Mouse (Mus musculus) neural tube, embryonic 10.5 days (tissue): ENCODE measurements around the gene Plvap.
"Not testable (repeated sequence)": the region's sequence is repeated elsewhere in the genome, so short reads cannot be mapped to it uniquely, and the experiment has no call there.

Source experiments
- DNase-seq: peaks from one replicate; pipeline ENCODE4 v3.0.0-alpha.2; 2017; ENCODE audit warnings: low spot score; ENCODE audit errors: extremely low spot score

Plvap gene

DNA sequence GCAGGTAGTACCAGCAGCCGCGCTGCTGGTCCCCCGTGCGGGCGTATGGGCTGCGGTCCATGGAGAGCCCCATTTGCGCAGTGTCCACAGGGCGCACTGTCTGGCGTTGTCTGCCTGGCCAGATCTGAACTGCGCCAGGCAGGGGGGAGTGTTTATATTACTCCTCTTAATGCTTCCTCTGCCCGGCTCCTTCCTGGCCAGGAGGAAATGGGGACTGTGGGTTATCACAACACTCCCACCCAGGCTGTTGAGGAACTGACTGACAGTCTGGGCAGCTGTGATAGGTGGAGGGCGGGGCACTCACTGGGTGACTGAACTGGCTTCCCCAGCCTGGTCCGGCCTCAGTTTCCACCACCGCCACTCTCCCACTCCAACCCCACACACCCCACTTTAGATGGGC is at the start of gene Plvap:
Plvap (minus strand) TSS at position 109 of the 400 bp plus-strand sequence.
- DNase-seq, result no peak

DNA sequence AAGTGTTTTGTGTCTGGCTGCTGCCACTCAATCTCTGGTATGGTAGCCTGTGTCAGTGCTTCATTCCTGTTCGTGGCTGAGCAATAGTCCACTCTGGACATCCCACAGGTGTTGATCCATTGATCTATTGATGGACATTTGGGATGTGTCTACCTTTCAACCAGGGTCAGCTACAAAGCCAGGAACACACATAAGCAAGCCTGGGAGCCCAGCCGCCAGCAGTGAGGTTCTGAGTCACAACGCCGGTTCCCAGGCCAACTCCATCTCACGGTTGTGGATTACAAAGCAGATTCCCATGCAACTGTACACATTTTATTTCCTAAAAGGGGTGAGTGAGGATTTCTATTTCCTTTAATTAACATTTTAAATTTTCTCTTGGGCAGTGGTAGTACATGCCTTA is 49.2 kb upstream of the Plvap start:
- DNase-seq, result no peak

DNA sequence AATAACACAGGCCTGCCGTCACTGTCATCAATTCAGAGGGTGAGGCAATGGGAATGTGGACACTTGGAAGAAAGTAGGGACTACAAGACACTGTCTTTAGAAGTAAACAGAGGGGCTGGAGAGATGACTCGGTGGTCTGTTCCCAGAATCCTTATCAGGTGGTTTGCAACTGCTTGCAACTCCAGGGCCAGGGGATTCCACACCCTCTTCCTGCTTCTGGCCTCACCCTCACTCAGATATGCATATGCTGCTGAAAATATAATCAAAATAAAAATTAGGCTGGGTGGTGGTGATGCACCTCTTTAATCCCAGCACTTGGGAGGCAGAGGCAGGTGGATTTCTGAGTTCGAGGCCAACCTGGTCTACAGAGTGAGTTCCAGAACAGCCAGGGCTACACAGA is 48.5 kb upstream of the Plvap start:
- DNase-seq, result no peak

DNA sequence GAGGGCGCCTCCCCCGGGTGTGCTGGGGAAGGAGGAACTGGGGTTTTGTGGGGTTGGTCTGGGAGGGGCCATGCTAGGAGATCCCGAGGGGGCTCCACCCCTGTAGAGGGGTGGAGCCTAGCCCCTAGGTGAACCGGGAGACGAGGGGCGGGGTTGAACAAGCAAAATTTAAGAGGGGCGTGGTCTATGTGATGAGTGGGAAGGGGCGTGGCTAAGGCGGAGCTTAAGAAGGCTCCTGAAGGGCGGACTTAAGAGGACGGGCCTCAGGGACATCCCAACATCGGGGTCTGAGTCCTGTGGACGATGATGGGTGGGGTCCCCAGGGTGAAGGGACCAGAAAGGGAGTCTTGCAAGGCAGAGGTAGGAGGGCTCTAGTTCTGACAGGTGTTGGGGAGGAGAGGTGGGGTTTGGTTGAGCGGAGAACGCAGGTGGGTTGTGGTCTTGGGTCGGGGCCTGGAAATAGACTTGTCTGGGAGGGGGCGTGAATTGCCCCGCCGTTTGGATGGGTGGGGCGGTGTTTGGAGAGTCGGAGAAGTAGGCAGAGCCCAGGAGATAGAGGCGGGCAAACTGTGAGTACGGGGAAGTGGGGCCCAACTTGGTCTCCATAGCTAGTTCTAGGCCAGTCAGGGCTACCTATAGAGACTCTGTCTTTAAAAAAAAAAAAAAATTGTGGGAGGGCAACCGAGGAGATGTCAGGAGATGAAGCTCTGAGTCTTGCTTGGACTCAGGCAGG is 47.6 kb upstream of the Plvap start:
- DNase-seq, result peak; percentile 47

DNA sequence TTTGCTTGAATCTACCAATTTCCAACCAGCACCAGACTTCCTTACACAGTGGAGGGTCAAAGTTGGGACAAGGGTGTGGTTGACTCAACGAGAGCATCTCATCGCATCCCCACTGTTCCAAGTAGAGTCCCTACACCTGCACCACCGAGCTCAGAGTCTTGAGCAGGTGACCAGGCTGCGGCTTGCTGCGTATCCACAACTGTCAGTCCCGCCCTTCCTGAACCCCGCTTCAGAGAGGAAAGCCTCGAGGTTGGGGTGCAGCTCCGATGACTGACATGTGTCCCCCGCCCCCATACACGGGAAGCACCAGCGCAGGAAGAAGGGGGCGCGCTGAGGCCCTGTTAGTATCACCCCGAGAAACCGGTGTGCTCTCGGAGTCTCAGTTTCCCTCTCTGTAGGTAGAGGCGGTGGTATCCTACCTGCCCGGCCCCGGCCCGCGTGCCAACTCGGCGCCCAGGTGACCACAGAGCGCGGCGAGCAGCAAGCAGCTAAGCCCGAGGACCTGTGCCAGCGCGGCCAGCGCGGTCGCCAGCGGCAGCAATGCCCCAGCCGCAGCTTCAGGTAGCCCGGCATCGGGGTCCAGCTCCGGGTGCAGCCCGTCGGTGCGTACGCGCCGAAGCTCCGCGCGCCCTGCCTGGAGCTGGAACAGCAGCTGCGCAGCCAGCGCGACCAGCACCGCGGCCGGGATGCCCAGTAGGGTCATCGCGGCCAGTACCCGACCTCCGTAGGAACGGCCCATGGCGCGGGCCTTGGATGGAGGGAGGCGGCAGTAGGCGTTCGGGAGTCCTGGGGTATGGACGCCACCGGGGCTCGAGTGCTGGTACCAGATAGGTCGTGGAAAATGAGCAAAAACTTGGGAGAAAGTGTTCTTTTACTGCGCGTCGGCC is 46.8 kb upstream of the Plvap start, which contains the start of gene Tmem221:
Tmem221 (minus strand) TSS at position 801 of the 887 bp plus-strand sequence.
- no peak for DNase-seq

DNA sequence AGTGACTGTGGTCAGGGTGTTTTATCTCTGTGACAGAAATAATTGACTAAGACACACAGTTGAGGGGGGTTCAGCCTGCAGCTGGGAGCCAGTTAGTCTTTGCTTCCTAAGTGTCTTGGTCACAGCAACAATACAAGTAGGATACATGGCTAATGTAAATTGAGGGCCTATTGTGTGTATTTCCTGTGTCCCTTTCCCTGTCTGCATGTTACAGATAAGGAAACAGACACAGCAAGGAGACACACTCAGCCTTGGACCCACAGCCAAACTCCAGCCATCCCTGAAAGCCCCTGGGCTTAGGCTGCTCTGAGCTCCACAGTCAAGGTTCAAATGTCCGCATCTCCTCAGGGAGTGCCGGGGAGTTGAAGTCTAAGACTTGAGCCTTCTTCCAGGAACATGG is 43.1 kb upstream of the Plvap start:
- no peak for DNase-seq

DNA sequence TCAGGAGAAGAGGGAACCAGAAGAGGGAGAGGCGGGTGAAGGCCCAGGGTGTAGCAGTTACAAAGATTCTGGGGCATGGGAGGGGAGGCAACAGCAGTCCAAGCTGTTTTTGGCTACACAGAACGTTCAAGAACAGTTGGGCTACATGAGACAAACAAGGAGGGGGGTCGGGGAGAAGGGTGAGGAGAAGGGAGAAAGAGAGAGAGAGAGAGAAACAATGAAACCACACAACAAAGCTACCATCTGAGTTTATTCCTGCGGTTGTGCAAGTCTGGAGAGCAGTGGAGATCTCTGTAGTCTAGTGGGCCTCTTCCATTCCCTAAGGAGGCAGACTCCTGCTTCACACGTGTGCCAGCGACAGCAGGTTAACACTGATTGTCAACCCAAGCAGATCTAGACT is 42.4 kb upstream of the Plvap start:
- DNase-seq, result no peak

DNA sequence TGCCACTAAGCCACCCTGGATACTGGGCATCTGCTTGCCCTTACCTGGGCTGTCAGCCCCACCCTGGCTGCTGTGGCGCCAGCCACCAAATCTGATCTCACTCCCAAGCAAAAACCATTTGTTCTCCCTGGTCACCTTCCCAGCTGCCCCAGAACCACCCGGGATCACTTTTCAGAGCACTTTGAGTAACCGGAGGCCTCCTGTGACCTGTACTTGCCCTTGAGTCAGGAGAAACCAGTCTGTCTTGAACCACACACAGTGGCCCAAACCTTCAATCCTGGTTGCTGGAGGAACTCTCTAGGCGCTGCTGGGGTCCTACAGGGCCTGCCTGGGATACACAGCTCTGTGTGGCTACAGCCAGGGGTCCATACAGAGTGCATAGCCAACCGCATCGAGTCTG is 41.2 kb upstream of the Plvap start:
- DNase-seq, result no peak

DNA sequence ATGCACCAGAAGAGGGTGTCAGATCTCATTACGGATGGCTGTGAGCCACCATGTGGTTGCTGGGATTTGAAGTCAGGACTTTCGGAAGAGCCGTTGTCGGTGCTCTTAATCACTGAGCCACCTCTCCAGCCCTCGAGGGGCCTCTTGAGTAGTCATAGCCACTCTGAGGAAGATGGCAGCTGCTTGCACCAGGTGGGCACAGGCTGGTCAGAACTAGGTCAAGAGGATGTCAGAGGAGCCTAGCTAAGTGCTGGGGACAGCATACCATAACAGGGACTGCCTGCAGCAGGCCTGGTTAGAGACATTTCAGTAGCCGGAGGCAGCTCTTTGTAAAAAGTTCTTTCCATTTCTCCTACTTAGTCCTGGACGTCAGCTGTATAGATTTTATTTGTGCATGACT is 39.2 kb upstream of the Plvap start:
- DNase-seq, result no peak

DNA sequence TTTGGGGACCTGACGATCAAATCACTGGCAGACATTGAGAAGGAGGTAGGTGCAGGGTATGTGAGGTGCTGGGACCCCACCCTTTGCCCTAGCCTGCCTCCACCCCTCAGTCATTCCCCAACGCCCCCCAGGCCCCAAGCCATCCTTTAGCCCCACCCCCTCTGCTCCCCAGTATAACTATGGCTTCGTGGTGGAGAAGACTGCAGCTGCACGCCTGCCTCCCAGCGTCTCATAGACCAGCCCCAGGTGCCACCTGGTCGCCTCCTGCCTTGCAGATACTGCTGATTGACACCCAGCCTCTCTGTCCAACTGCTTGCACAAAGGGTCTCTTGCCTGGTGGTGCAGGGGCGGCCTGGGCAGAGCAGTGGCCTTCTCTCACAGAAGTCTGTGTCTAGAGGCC is 36.0 kb upstream of the Plvap start:
- DNase-seq, result no peak

DNA sequence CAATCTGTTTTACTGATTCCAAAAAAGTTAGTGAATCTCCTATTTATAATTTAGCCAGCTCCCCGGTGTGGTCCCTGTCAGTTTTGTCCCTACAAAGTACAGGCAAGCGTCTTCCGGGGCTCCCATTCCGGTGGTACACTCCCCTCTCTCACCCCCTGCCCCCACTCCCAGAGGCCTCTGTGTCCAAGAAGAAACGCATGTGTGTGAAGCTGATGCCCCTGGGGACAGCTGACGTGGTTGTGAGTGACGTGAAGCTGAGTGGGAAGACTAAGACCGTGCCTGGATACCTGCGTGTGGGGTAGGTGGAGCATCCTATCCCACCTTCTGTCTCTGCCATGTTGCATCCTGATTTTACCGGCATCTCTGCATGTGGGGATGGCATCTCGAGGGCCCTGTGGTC is 33.5 kb upstream of the Plvap start:
- no peak for DNase-seq

DNA sequence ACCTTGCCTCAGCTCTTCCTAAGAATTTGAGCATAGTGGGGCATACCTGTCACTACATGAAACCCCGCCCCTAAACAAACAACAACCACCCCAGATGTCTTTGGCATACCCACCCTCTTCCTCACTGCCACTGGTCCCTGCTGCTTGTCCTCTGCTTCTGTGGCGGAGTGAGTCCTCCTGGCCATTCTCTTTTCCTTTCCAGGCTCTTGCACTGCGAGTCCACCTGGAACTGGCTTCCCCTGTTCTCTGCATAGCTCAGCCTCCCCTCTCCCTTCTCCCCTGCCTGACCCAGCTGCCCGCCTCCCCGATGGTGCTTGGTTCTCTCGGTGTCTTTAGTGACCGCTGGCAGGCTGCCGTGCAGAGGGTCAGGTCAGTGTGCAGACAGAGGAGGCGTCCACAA is 32.2 kb upstream of the Plvap start:
- no peak for DNase-seq

DNA sequence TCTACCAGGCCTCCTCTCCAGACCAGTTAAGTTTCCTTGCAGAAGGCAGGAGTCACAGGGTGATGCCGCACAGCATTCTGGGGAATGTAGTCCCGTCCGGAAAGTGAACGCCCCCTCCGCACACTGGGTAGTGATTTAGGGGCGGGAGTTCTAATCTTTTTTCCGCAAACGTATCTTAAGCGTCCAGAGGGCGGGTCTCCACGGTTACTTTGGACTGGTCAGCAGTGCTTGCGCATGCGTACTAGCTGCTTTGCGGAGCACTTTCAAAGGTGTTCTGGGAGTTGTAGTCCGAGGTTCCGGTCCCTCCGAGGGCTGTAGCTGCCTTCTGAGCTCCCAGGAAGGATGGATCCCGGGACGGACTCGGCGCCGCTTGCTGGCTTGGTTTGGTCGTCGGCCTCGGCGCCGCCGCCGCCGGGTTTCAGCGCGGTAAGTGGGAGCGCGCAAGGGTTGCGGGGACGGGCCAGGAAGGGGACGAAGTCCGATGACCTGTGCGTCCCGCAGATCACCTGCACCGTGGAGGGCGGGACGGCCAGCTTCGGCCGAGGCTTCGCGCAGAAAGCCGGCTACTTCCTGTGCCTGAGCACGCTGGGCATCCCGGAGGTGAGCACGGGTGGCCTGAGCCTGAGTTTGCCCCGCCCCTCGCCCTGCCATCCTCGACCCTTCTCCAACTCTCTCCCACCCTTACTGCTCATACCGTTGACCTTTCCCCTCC is 31.2 kb upstream of the Plvap start, which contains the start of gene Mvb12a:
Mvb12a (plus strand) TSS at position 291 of the 712 bp plus-strand sequence.
- DNase-seq, result peak; percentile 92

DNA sequence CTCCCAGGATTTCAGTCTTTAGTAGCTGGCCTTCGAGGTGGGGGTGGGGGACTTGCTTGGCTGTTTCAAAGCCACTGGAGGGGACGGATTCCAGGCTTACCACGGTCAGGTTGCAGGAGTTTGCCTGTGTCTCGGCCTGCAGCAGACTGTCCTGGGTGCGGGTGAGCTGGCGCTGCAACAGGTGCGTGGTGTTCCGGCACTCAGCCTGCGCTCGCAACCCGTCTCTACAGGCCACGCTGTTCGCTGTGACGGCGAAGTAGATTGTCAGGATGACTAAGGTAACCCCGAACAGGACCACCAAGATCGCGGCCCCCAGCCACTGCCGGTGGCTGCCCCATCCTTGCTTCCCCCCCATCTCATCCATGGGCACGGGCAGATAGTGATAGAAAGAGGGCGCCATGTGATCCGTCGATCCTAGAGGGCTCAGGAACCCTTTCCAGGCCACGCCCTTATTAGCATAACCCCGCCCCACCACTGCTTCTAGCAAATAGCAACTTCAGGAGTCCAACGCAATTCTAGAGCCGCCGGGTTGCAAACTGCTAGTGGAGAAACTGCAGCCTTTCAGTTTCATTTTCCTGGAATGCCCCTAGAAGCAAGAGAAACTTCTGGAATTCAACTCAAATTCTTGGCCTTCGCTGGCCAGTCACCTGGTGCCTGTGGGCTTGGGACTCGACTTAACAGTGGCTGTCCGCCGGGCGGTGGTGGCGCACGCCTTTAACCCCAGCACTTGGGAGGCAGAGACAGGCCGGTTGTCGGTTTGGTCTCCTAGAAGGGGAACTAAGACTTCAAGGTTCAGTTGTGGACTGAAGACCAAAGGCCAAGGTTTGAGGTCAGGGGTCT is 25.7 kb upstream of the Plvap start, which contains the start of gene Bst2:
Bst2 (minus strand) TSS at position 429 of the 840 bp plus-strand sequence.
- peak; percentile 72 for DNase-seq

DNA sequence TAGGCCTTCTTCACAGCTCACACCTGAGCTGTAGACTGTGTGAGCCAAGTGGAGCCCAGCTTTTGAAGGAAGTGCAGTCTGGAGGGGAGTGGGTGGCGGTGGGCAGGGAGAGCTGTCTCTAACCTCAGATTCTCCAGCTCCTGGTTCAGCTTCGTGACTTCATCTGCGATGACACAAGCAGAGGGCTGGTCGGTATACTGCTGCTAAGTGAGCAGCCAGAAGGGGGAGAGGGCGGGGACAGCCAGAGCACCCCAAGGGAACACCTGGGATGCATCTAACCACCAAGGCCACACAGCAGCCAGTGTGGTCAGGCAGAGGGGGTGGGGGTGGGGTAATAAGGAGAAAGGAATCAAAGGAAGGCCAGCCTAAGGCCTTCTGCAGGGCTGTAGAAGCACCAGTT is 24.1 kb upstream of the Plvap start:
- DNase-seq, result no peak

DNA sequence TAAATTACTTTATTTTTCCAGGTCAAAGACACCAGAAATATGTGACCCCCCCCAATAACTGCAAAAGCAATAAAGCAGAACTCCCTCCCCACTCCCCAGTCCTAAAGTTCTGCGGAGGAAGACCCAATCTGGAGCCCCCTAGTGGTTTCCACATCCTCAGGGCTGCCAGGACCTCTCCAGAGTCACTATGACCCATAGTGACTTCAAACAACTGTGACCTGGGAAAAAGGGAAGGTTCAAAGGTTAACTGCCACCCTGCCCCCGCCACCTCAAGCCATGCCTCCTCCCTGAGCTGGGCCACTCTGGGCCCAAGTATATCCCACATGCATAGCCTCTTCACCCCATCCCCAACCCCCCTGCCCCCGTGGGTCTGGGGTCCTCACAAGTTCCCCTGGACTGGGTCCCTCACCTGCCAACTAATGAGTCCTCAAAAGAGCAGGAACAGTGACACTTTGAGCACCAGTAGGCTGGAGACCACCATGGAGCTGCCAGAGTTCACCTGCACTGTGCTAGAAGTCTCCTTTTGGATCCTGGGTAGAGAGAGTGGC is 22.8 kb upstream of the Plvap start:
- DNase-seq, result no peak

DNA sequence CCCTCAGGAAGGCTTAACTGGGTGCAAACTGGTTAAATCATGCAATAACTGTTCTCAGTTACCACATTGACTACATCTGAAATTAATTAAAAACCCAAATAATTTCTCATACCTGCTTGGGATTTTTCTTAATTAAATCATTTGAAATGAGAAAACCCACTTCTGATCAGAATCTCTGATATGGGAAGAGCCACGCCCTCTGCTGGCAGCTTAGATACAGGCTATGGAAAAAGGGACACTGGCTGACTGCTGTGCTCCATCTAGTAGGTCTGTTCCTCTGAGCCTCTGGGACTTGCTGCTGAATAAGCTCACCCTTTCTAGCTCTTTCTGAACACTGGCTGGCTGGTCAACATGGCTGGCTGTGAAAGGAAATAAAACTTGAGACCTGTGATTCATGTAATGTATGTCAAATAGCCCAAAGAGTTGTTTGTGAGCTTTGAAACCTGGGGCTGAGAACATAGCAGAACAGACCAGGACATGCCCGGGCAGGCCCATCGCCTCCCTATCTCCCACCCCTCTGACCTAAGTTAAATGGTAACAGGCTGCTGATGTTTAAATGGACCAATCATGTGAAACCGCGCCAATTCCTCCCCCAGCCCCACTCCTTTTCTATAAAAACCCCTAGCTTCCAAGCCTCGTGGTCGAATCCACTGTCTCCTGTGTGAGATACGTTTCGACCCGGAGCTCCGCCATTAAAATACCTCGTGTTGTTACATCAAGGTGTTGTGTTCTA is 19.3 kb upstream of the Plvap start:
- not testable (repeated sequence) for DNase-seq

DNA sequence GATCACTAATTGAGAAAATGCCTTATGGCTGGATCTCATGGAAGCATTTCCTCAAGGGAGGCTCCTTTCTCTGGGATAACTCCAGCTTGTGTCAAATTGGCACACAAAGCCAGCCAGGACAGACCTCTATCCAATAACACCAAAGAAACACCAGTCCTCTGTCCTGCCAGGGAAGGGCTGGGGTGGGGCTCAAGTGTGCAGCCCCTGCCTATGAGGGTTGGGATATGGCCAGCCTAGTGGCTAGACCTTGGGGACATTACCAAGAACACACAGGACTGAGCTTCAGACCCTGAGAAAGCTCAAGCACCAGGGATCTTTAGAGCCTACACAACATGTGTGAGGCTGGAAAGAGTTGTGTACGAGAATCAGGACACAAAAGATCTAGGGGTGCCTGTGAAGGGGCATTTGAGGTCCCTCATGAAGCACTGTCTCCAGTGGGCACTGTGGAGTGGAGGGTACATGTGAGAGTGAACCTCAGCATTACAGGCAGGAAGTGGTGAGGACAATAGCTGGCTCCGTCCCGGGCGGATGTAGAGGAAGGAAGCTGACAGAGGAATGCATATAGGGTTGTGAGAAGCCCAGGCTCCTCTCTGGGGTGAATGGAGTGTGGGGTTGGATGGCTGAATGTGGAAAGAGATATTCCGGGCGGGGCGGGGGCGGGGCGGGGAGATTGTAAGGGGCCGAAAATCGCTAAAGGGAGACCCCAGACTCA is 17.0 kb upstream of the Plvap start:
- DNase-seq, result no peak

DNA sequence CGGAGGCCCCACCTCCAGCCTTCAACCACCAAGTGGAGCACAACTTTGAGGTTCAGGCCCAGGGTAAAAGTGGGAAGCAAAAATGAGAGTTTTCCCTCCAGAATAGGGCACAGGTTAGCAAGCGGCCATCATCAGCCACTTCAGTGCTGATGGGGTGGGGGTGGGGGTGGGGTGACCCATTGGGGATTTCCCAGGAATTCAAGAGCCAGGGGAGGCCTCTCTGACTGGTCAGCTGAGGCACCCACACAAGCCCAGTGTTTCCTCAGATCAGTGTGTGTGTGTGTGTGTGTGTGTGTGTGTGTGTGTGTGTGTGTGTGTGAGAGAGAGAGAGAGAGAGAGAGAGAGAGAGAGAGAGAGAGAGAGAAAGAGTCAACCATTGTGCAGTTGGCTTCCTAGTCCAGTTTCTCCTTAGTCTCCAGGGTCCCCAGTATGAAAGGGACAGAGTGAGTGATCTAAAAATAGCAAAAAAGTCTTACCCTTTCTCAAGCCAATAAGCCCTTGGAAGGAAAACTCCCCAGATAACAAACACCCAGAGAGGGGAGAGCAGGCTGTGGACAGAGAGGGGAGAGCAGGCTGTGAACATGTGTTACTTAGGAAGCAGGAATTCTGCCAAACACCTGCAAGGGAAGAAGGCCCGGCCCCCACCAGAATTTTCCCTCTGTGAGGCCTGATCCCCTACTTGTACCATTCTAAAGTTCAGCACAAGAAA is 15.8 kb upstream of the Plvap start:
- DNase-seq, result no peak
